Mouse (Mus musculus): ENCODE data around the gene Nck2. TPM values are rescaled to one million over a fixed set of nuclear protein-coding genes. Genes with fewer than 3 reads are reported as not detected.
"Not testable (repeated sequence)": the region's sequence is repeated elsewhere in the genome, so short reads cannot be mapped to it uniquely, and the experiment has no call there.

The Nck2 gene
- polyA plus RNA-seq, 1 experiment from 2014 or later: 35.6 TPM

GRCm38 (mm10) chr1:43524332-43524731 lies 80.0 kb downstream of the Nck2 start:
- no peak overlapping the region for H3K4me3 ChIP-seq
- no peak overlapping the region for H3K27ac ChIP-seq (ENCODE audit: poor library complexity, severe bottlenecking)
- H3K4me2 ChIP-seq: no peak overlapping the region
- H3K27me3 ChIP-seq (replicated peaks): no peaks in the 10 kb centered on the region
- ATAC-seq (ENCODE audit: insufficient number of reproducible peaks, low FRiP score): no peak
- H3K9ac ChIP-seq: no peak overlapping the region
- no peaks in the 10 kb centered on the region for H3K9me3 ChIP-seq (replicated peaks)
- WGBS: 76% methylated on average over 3 of the region's 3 CpGs
- peaks cover 11% of the 10 kb centered on the region for H3K4me1 ChIP-seq (replicated peaks)
- no peaks in the 10 kb centered on the region for H3K36me3 ChIP-seq

- Histone ChIP-seq H3K9ac (no peak overlapping the region), H3K36me3 (no peaks in the 10 kb centered on the region), H3K27ac (ENCODE audit: poor library complexity, severe bottlenecking) (no peak overlapping the region), H3K4me2 (no peak overlapping the region), H3K4me3 (no peak overlapping the region), H3K4me1 (replicated peaks) (peaks cover 26% of the 10 kb centered on the region), H3K27me3 (replicated peaks) (no peaks in the 10 kb centered on the region), H3K9me3 (replicated peaks) (no peaks in the 10 kb centered on the region)
- 97% methylated on average over 2 of the region's 2 CpGs for WGBS
- no peak for ATAC-seq (ENCODE audit: insufficient number of reproducible peaks, low FRiP score)
Measured at GRCm38 (mm10) chr1:43528275-43528674, 83.9 kb downstream of the Nck2 start.

- no peaks in the 10 kb centered on the region for H3K36me3 ChIP-seq
- H3K9me3 ChIP-seq (replicated peaks): no peaks in the 10 kb centered on the region
- no peak overlapping the region for H3K27ac ChIP-seq (ENCODE audit: poor library complexity, severe bottlenecking)
- peaks cover 34% of the 10 kb centered on the region for H3K4me1 ChIP-seq (replicated peaks)
- H3K4me3 ChIP-seq: no peak overlapping the region
- no peaks in the 10 kb centered on the region for H3K27me3 ChIP-seq (replicated peaks)
- H3K4me2 ChIP-seq: no peak overlapping the region
- no peak for ATAC-seq (ENCODE audit: insufficient number of reproducible peaks, low FRiP score)
- H3K9ac ChIP-seq: no peak overlapping the region
- WGBS: 89% methylated on average over 1 of the region's 1 CpGs
Measured at GRCm38 (mm10) chr1:43529086-43529485, 84.7 kb downstream of the Nck2 start.

- peaks cover 9% of the 10 kb centered on the region for H3K36me3 ChIP-seq
- peaks cover 47% of the 10 kb centered on the region for H3K4me1 ChIP-seq (replicated peaks)
- no peak overlapping the region for H3K4me3 ChIP-seq
- H3K4me2 ChIP-seq: no peak overlapping the region
- H3K9me3 ChIP-seq (replicated peaks): no peaks in the 10 kb centered on the region
- ATAC-seq (ENCODE audit: insufficient number of reproducible peaks, low FRiP score): no peak
- H3K27me3 ChIP-seq (replicated peaks): no peaks in the 10 kb centered on the region
- WGBS: 71% methylated on average over 7 of the region's 7 CpGs
- H3K27ac ChIP-seq (ENCODE audit: poor library complexity, severe bottlenecking): peak overlapping the region; percentile 18; the same call in 1 of the 2 replicates
- H3K9ac ChIP-seq: no peak overlapping the region
Measured at GRCm38 (mm10) chr1:43530295-43531020, 86.1 kb downstream of the Nck2 start.

- WGBS: 85% methylated on average over 7 of the region's 7 CpGs
- Histone ChIP-seq H3K4me3 (no peak overlapping the region), H3K9ac (no peak overlapping the region), H3K36me3 (peaks cover 9% of the 10 kb centered on the region), H3K9me3 (replicated peaks) (no peaks in the 10 kb centered on the region), H3K27ac (ENCODE audit: poor library complexity, severe bottlenecking) (peak overlapping the region; percentile 18; the same call in 1 of the 2 replicates), H3K4me2 (no peak overlapping the region), H3K27me3 (replicated peaks) (no peaks in the 10 kb centered on the region), H3K4me1 (replicated peaks) (peaks cover 56% of the 10 kb centered on the region)
- ATAC-seq (ENCODE audit: insufficient number of reproducible peaks, low FRiP score): no peak
Measured at GRCm38 (mm10) chr1:43531307-43531706, 86.9 kb downstream of the Nck2 start.

GRCm38 (mm10) chr1:43532279-43532678 lies 87.9 kb downstream of the Nck2 start:
- 43% methylated on average over 4 of the region's 4 CpGs for WGBS
- ATAC-seq (ENCODE audit: insufficient number of reproducible peaks, low FRiP score): no peak
- peaks cover 56% of the 10 kb centered on the region for H3K4me1 ChIP-seq (replicated peaks)

GRCm38 (mm10) chr1:43533497-43533896 lies 89.1 kb downstream of the Nck2 start:
- not testable (repeated sequence) for H3K36me3 ChIP-seq; H3K4me2 ChIP-seq; H3K9ac ChIP-seq; H3K27me3 ChIP-seq (replicated peaks); H3K4me3 ChIP-seq; H3K9me3 ChIP-seq (replicated peaks); ATAC-seq (ENCODE audit: insufficient number of reproducible peaks, low FRiP score)
- Histone ChIP-seq H3K4me1 (replicated peaks) (peaks cover 63% of the 10 kb centered on the region), H3K27ac (ENCODE audit: poor library complexity, severe bottlenecking) (peak overlapping the region; percentile 33; the same call in 1 of the 2 replicates)
- 79% methylated on average over 11 of the region's 11 CpGs for WGBS

More at GRCm38 (mm10) chr1:43532279-43532678, 87.9 kb downstream of the Nck2 start:
- H3K9ac ChIP-seq: no peak overlapping the region
- H3K27me3 ChIP-seq (replicated peaks): no peaks in the 10 kb centered on the region
- H3K4me2 ChIP-seq: no peak overlapping the region
- H3K27ac ChIP-seq (ENCODE audit: poor library complexity, severe bottlenecking): 0 out of 2 replicates have a peak overlapping the region, but pooled peaks have one; percentile 12
- H3K36me3 ChIP-seq: peaks cover 9% of the 10 kb centered on the region
- H3K9me3 ChIP-seq (replicated peaks): no peaks in the 10 kb centered on the region
- no peak overlapping the region for H3K4me3 ChIP-seq

GRCm38 (mm10) chr1:43534060-43534760 lies 89.8 kb downstream of the Nck2 start:
- Histone ChIP-seq H3K9me3 (replicated peaks) (no peaks in the 10 kb centered on the region), H3K4me2 (no peak overlapping the region), H3K4me3 (no peak overlapping the region), H3K36me3 (peaks cover 9% of the 10 kb centered on the region), H3K27me3 (replicated peaks) (no peaks in the 10 kb centered on the region), H3K27ac (ENCODE audit: poor library complexity, severe bottlenecking) (peak overlapping the region; percentile 28; the same call in 1 of the 2 replicates), H3K4me1 (replicated peaks) (peaks cover 69% of the 10 kb centered on the region), H3K9ac (no peak overlapping the region)
- ATAC-seq (ENCODE audit: insufficient number of reproducible peaks, low FRiP score): no peak
- WGBS: 40% methylated on average over 5 of the region's 5 CpGs

- Histone ChIP-seq H3K27ac (ENCODE audit: poor library complexity, severe bottlenecking) (peak overlapping the region; percentile 82), H3K27me3 (replicated peaks) (no peaks in the 10 kb centered on the region), H3K4me3 (no peak overlapping the region), H3K36me3 (peaks cover 9% of the 10 kb centered on the region), H3K9ac (no peak overlapping the region), H3K4me1 (replicated peaks) (peaks cover 70% of the 10 kb centered on the region), H3K9me3 (replicated peaks) (no peaks in the 10 kb centered on the region), H3K4me2 (no peak overlapping the region)
- 30% methylated on average over 6 of the region's 6 CpGs for WGBS
- ATAC-seq (ENCODE audit: insufficient number of reproducible peaks, low FRiP score): 0 out of 2 replicates have a peak, but pooled peaks have one; percentile 10
Measured at GRCm38 (mm10) chr1:43535519-43536000, 91.2 kb downstream of the Nck2 start.

GRCm38 (mm10) chr1:43536266-43536665 lies 91.9 kb downstream of the Nck2 start:
- WGBS: 71% methylated on average over 2 of the region's 2 CpGs
- Histone ChIP-seq H3K9me3 (replicated peaks) (no peaks in the 10 kb centered on the region), H3K27ac (ENCODE audit: poor library complexity, severe bottlenecking) (peak overlapping the region; percentile 82; the same call in 1 of the 2 replicates), H3K4me3 (no peak overlapping the region), H3K4me1 (replicated peaks) (peaks cover 65% of the 10 kb centered on the region), H3K36me3 (peaks cover 9% of the 10 kb centered on the region), H3K9ac (no peak overlapping the region), H3K27me3 (replicated peaks) (no peaks in the 10 kb centered on the region), H3K4me2 (no peak overlapping the region)
- no peak for ATAC-seq (ENCODE audit: insufficient number of reproducible peaks, low FRiP score)

GRCm38 (mm10) chr1:43537021-43537420 lies 92.6 kb downstream of the Nck2 start:
- Histone ChIP-seq H3K4me1 (replicated peaks) (peaks cover 62% of the 10 kb centered on the region), H3K4me2 (no peak overlapping the region), H3K27ac (ENCODE audit: poor library complexity, severe bottlenecking) (no peak overlapping the region), H3K9ac (no peak overlapping the region), H3K4me3 (no peak overlapping the region), H3K27me3 (replicated peaks) (no peaks in the 10 kb centered on the region), H3K9me3 (replicated peaks) (no peaks in the 10 kb centered on the region), H3K36me3 (peaks cover 9% of the 10 kb centered on the region)
- 88% methylated on average over 3 of the region's 3 CpGs for WGBS
- no peak for ATAC-seq (ENCODE audit: insufficient number of reproducible peaks, low FRiP score)
